Mouse (Mus musculus) monocyte, adult 59 days (primary cell): ENCODE data around the gene Lactb. TPM values are rescaled to one million over a fixed set of nuclear protein-coding genes. Genes with fewer than 3 reads are reported as not detected.

Experiments
- total RNA-seq, 2 experiments: library from RNA; stranded (reverse); gene quantifications; one replicate each; pipeline ENCODE4 v1.2.4; 2023

The Lactb gene
- total RNA-seq = 10 to 100 TPM; 22.6 to 25.9 TPM

GRCm38 (mm10) chr9:66975239-66975645 is at the start of gene Lactb:
Gene Lactb (minus strand): TSS chr9:66975484.

GRCm38 (mm10) chr9:66945647-66946641 is 29.3 kb downstream of the Lactb start, which contains the start of gene Rps27l:
Gene Rps27l (plus strand): TSS chr9:66946086.

DNA sequence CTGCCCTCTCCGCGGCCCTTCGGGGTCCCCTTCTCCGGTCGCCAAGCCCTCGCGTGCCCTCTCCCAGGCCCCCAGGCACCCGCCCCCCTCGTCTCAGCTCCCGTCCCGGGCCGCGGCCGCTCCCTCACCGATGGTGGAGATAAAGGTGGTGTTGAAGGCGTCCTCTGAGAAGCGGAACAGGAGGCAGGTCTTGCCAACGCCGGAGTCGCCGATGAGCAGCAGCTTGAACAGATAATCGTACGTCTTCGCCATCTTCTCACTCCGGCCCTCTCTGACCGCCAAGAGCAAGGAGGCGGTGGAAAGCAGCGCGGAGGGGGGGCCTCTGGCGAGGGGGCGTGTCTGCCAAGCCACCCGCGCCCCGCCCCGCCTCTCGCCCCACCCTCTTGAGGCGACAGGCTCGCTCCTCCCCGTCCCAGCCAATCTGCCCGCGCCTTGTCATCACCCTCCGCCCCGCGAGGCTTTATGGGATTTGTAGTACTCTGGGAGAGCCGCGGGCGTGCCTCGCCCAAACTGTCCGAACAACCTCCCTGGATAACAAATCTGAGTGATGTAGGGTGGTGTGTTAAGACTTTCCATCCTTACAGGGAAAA is 55.8 kb downstream of the Lactb start, which contains the start of gene Rab8b:
Gene Rab8b (minus strand): TSS at position 306 of the 590 bp plus-strand sequence.

Other genes with a start within 250 kb of the Lactb start
- gene Aph1b, start 180.0 kb downstream of the Lactb start, total RNA-seq = 10 to 100 TPM; 13.9 to 15.9 TPM
- under 1 TPM; 0.24 to 0.33 TPM for gene Gm10647, start 178.4 kb downstream of the Lactb start, total RNA-seq
- gene Aph1c, start 140.8 kb downstream of the Lactb start, total RNA-seq = 10 to 100 TPM; 11.3 to 14.8 TPM
- gene Rab8b, start 55.8 kb downstream of the Lactb start, total RNA-seq = 100 to 1,000 TPM; 118 to 124 TPM
- 10 to 100 TPM; 89.0 to 94.7 TPM for gene Rps27l, start 29.4 kb downstream of the Lactb start, total RNA-seq
- gene Tpm1, start 73.9 kb upstream of the Lactb start, total RNA-seq = 10 to 100 TPM; 20.8 to 26.9 TPM